Mouse (Mus musculus) embryonic fibroblast, embryonic 13.5 days (primary cell): Measurements from ENCODE around the gene Pbx3.

Source experiments
- CTCF ChIP-seq: IDR thresholded peaks from 2 replicates; pipeline ENCODE4 v1.5.1; 2011; ENCODE audit warnings: mild to moderate bottlenecking, control low read depth, low read length, moderate library complexity, borderline replicate concordance; ENCODE audit not compliant: insufficient read depth
- POLR2A ChIP-seq: IDR thresholded peaks from 2 replicates; pipeline ENCODE4 v1.6.1; 2011; ENCODE audit warnings: low read depth, mild to moderate bottlenecking, control low read depth, low read length, moderate library complexity

DNA sequence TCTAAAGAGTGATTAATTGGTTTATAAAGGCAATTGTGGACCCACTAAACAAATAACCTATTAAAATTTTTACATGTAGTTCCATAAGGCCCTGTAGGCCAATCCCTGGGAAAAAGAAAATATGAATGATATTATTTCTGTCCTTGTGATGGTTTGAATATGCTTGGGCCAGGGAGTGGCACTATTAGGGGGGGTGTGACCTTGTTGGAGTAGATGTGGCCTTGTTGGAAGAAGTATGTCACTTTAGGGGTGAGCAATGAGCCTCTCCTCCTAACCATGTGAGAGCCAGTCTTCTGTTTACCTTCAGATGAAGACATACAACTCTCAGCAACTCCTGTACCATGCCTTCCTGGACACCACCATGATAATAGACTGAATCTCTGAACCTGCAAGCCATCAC lies 110.9 kb downstream of the Pbx3 start:
- no peak for TF ChIP-seq CTCF
- no peak for TF ChIP-seq POLR2A
